Mouse (Mus musculus) monocyte, adult 2 months (primary cell): ENCODE measurements at regions not wholly inside any gene's neighbourhood (a gene's known extent, or its start where the extent isn't known, plus 50 kb on each side); places are given as distances from the start of the nearest gene placed in this dataset.
"Not testable (repeated sequence)": the region's sequence is repeated elsewhere in the genome, so short reads cannot be mapped to it uniquely, and the experiment has no call there.

Experiments
- DNase-seq, 2 experiments: peaks; one replicate each; pipeline ENCODE4 v3.0.0; 2022; ENCODE audit warnings: low spot score in 2 of 2, low read depth in 1 of 2

- DNase-seq, result no peak
Observed at GRCm38 (mm10) chr16:84625110-84625722, 110.3 kb downstream of the A730009L09Rik start.

DNA sequence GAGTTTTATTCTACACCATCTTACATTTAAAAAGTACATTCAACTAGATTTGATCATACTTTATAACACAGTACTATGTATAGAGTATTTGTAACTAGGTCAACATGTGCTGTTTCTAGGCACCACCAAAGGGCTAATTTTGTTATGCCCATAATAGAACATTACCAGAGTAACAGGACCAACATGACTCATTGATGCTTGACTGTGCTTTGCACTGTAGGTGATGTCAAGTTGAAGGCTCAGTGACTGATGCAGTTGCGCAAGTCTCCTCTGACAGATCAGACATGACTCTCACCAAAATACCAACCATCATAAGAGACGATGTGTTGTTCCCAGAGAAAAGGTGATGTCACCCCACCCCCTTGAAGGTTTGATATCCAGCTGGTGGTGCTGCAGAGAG lies 108.5 kb downstream of the Mrpl39 start:
- no peak for DNase-seq

DNA sequence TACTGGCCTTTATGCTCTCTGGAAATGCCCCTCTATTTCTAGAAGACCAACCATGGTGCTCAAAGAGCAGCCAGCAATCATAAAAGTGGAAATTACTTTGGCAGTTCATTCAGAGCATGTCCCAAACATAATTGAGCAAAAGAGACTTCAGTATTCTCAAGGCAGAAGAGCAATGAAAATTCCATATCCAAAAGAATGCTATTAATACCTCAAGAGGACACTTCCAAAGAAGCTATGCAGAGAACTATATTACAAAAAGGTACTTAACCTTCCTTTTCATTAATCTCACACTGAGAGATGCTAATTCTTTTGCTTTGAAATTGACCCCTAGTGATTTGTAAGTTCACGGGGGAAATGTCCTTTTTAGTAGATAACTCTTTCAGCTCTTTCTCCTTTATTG lies 105.7 kb downstream of the Mrpl39 start:
- no peak for DNase-seq

GRCm38 (mm10) chr16:84644446-84644845 lies 91.1 kb downstream of the Mrpl39 start:
- DNase-seq, result not testable (repeated sequence)

DNA sequence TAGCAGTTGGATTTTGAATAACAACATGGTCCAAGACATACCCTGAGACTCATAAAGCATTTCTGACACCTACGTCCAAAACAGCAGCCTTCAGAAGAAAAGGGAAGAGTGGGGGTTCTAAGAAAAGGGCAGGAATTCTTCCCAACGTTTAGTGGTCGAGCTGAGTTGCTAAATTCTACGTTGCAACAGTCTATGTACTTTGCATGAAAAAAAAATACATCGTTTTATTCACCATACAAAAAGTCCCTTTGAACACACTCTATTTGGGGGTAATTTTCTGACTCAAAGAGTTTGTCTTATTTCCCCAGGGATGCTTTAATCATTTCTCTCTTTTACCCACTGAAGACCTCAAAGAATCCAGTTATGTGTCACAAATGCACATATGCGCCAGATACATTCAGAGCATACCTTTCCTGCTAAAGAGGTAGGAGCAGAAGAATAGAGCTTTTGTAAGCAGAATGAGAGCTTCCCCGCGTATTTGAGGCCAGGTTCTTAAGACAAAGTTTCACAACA lies 89.3 kb downstream of the Mrpl39 start:
- no peak for DNase-seq

- no peak for DNase-seq
Observed at GRCm38 (mm10) chr16:84650646-84651045, 84.9 kb downstream of the Mrpl39 start.

- DNase-seq, result no peak
Observed at GRCm38 (mm10) chr16:84653873-84654272, 81.7 kb downstream of the Mrpl39 start.

GRCm38 (mm10) chr16:84661879-84662278 lies 73.7 kb downstream of the Mrpl39 start:
- no peak for DNase-seq

DNA sequence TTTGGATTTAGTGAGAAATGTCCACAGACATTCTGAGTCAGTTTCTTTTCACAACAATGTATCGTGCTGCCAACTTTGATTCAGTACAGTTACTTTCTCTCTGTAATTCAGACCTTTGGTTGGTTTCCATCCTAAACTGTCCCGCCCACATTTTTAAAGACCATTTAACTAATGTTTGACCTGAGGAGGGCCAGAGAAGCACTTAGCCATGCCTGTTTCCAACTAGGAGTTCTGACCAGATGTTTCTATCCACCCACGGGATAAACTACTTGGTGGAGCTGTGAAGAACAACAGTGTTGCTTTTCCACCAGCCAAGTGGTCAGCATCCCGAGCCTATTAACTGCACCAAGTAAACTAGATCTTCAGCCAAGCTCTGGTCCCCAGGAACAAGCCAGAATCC lies 72.0 kb downstream of the Mrpl39 start:
- no peak for DNase-seq
